Mouse (Mus musculus): Measurements from ENCODE around the gene Pdrg1. TPM values are rescaled to one million over a fixed set of nuclear protein-coding genes. Genes with fewer than 3 reads are reported as not detected.

Pdrg1 gene
- polyA plus RNA-seq, 1 experiment = 80.7 TPM

DNA sequence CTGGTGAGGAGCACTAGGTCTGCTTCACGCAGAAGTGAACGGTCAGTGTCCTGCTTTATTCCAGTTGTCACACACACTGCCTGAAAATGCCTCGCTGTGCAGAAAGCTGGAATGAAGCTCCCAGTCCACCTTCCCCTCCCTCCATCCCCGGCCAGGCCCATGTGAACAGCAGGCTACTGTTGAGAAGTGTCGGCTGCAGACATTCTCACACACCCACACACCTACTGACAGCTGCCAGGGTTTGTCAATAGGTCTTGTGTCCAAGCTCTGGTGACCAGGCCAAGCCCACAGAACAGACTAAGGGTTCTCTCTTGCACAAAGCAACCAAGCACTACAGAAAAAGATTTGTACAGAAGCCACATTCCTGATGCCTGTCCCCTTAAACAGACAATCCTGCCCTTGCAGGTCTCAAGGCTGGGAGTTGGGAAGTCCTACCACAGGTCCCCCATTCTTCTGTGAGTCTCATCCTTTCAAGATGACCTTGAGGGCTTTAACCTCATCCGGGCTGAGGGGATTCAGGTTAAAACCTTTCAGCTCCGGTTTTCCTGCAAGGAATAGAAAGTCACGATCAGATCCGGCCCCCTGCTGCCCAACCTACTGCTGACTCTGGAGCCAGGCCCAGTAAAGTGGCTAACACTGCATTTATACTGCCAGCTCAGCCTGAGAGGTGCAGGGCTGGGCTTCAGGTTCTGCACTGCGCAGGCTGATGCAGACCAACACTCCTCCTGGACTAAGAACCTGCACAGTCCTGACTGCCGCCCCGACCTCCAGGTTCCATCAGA, 5.8 kb downstream of the Pdrg1 start:
- TF ChIP-seq GATA1 (IDR thresholded peaks at IDR 0.05; ENCODE audit: low read length) = no peak

DNA sequence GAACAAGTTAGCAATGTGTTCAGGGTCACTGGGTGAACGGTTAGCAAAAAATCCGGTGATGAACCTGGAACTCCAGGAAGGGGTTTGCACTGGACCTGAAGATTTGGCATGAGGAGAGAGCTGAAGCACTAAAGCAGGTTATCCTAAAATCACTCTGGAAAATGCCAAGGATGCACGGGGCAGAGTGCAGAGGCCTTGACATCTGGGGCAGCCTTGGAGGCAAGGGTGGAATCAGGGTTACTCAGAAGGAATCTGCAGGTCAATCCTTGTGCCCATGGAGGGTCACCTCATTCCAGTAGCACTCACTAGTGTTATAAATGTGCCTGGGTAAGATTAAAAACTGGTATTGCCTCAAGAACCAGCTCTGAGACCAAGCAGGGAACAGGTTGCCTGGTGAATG, 9.2 kb downstream of the Pdrg1 start:
- TF ChIP-seq GATA1 (IDR thresholded peaks at IDR 0.05; ENCODE audit: low read length) = no peak

DNA sequence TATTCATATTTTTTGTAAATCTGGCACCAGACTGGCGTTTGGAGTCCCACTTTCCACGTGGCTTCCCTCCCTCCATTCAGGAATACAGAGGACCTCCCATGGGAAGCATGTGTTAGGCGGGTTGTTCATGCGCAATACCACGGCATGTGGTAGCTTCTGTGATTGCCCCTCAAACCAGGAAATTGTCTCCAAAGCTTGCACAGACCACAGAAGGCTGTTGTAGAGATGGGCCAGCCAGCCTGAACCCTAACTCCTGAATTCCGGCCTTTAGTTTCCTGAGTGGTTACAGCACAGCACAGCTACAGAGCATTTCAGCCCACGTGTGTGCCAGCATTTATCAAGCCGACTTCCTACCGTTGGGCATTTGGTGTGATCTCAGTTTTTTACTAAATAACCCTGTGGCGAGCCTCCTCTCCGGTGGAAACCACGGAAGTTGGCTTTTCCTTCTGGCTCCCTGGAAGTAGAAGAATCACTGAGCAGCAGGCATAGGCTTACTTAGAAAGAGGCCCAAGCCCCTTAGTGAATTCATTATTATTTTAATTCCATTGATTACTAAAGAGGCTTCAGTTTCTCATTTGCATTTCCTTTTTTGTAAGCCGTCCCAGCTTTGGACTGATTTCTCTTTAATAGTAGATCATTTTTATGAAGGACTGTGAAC, 11.4 kb downstream of the Pdrg1 start:
- no peak for TF ChIP-seq GATA1 (IDR thresholded peaks at IDR 0.05; ENCODE audit: low read length)

DNA sequence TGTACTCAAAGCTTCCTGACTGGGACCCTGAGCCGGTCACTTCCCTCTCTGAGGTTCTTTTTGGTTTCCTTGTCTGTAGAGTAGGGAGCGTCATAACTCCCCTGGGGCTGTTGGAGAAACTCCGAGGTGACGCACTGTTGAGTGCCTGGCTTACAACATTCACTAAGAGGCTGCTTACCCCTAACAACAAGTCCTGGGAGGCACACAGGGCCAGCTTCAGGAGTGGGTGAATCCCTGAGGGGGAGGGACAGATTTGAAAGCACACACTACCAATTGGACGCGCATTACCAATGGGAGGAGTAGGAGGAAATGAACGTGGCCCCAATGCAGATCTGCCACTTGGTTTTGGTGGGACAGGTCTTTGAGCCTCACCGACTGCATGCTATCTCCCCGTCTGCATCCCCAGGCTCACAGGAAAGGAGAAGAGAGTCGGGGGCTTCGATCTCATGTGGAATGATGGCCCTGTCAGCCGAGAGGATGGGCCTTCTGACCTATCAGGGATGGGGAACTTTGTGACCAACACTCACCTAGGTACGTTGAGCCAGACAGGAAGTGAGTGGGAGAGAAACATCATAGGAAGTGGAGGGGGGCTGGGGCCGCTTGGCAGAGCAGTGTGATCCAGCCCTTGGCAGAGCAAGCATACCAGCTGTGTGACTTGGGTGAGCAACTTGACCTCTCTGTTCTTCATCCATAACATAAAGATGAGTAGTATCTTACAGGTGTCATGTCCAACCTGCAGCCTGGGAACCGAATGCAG, 12.6 kb downstream of the Pdrg1 start:
- no peak for TF ChIP-seq GATA1 (IDR thresholded peaks at IDR 0.05; ENCODE audit: low read length)

DNA sequence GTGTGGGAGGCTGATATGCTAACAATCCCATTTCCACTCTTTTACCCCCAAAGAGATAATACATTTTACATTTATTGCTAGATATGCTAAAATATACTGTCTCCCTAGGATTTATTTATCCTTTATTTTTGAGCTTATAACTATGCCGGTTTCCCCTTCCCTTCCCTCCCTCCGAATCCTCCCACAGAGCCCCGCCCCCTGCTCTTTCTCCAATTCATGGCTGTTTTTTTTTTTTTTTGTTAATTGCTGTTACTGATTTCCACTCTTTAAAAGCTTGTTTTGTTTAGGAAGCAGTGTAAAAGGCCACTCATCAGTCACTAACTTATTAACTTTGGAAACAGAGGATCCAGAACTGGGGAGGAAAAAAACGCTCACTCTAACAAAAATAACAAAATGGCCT, 18.2 kb downstream of the Pdrg1 start:
- no peak for TF ChIP-seq GATA1 (IDR thresholded peaks at IDR 0.05; ENCODE audit: low read length)

DNA sequence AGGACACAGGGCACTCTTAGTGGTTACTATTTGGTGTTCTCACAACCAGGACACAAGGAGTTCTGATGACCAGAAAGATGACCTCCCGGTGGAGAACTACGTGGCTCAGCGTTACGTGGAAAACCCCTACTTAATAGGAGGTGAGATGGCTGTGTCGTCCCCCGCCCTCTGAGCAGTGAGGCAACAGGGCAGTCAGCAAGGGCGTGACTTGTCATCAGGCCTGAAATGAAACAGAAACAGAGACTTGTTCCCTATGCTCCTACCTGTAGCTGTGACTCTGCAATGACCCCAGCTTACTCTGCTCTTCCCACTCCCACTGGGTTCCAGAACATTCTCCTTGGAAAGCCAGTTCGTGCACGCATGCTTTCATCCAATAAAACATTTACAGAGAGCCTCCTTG, 23.7 kb downstream of the Pdrg1 start:
- TF ChIP-seq GATA1 (IDR thresholded peaks at IDR 0.05; ENCODE audit: low read length) = no peak

DNA sequence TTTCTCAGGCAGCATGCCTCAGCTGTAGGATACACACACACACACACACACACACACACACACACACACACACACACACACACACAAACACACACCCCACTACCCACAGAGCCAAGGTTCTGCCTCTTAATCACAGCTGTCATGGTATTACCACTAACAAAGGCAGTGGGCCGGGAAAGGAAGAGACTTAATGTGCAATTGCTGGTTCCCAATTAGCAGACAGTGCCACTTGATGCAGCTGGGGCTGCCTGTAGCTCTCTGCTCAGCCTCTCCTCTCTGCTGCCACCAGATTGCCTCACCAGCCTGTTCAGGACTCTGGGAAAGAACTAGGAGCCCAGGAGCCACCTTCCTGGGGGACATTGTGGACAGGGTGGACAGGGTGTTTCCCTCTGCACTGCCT, 29.6 kb downstream of the Pdrg1 start:
- TF ChIP-seq GATA1 (IDR thresholded peaks at IDR 0.05; ENCODE audit: low read length) = no peak

DNA sequence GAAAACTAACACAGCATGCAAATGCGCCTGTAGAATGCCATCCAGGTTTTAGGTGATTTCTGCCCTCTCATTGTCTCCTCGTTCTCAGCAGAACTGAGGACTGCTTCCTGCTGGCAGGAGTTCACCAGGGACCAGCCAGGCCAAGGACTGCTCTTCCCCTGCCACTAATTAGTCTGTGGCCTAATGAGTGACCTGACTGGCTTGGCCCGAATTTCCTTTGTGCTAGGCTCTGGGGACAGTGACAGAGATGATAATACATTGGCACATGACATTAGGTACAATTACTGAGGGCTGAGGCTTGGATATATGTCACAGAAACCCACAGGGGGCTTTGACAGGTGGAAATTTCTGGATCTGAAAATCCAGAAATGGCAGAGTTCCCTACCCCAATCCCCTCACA, 38.2 kb downstream of the Pdrg1 start:
- no peak for TF ChIP-seq GATA1 (IDR thresholded peaks at IDR 0.05; ENCODE audit: low read length)

DNA sequence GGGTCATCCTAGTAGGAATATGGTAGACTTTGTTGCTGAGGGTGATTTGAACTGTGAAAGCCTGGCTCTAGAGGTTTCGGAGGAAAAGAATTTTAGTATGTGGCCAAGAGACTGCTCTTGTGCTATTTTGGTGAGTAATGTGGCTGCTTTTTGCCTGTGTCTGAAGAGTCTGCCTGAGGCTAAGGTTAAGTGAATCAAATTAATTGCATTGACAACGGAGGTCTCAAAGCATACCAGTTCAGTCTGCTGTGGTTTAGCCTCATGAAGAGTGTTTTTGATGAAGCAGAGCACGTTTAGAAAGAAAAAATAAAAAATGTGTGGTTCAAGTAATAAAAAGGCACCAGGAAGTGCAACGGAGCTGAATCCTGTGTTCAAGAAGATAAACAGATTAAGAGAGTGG, 49.7 kb downstream of the Pdrg1 start:
- TF ChIP-seq GATA1 (IDR thresholded peaks at IDR 0.05; ENCODE audit: low read length) = no peak

DNA sequence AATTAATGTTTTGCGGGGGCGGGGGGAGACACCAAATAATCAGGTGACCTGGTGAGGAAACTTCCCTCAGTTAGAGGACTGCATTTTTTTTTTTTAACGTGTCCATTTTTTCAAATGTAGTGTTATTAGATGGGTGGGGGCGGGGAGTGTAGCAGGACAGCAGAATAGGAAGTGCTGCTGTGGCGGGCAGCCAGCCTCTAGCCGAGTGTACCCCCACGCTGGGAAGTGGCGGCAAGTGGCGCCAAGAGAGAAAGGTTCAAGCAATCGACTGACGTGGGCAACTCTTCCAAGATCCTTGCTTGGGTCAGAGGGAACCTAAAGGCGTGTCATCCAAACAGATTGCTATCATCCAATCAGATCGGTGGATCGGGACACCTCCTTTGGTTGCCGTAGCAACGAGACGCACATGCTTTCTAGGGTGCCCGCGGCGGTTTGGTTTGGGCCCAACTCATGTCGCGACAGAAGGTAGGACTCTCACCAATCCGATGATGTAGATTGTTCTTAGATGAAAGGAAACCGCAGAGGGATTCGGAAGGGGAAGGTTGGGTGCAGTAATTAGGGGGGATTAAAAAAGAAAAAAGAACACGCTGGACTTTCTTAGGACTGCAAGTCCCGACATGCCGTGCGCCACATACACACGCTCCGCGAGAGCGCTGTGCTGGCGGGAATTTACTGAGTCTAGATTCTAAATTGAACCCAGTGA, 53.0 kb downstream of the Pdrg1 start, which contains the start of gene Ttll9:
Gene Ttll9, plus strand, starts transcription at position 395 of the 703 bp plus-strand sequence.
- no peak for TF ChIP-seq GATA1 (IDR thresholded peaks at IDR 0.05; ENCODE audit: low read length)

Other genes with a start within 250 kb of the Pdrg1 start
- 53.0 and 76.9 TPM in 2 replicates for gene Bcl2l1, start 183.7 kb downstream of the Pdrg1 start, polyA plus RNA-seq (2012)
- 11.1 and 18.9 TPM in 2 replicates for gene Tpx2, start 167.5 kb downstream of the Pdrg1 start, polyA plus RNA-seq (2012)
- not detected in 2 replicates for gene Mylk2, start 104.1 kb downstream of the Pdrg1 start, polyA plus RNA-seq (2012)
- gene Foxs1, start 82.2 kb downstream of the Pdrg1 start, polyA plus RNA-seq (2012) = not detected in 2 replicates
- gene Dusp15, start 63.7 kb downstream of the Pdrg1 start, polyA plus RNA-seq (2012) = not detected in 2 replicates
- gene Ttll9, start 52.9 kb downstream of the Pdrg1 start, polyA plus RNA-seq (2012) = not detected in 2 replicates
- gene Xkr7, start 16.4 kb upstream of the Pdrg1 start, polyA plus RNA-seq (2012) = not detected in 2 replicates
- not detected in 2 replicates for gene Ccm2l, start 50.5 kb upstream of the Pdrg1 start, polyA plus RNA-seq (2012)
- gene Hck, start 93.0 kb upstream of the Pdrg1 start, polyA plus RNA-seq (2012) = not detected in 2 replicates
- gene Tm9sf4, start 145.9 kb upstream of the Pdrg1 start, polyA plus RNA-seq (2012) = 22.0 and 39.4 TPM in 2 replicates
- gene Tspyl3, start 210.0 kb upstream of the Pdrg1 start, polyA plus RNA-seq (2012) = 0.51 and 0.59 TPM in 2 replicates
- 25.6 and 35.2 TPM in 2 replicates for gene Plagl2, start 226.0 kb upstream of the Pdrg1 start, polyA plus RNA-seq (2012)
- gene Pofut1, start 226.1 kb upstream of the Pdrg1 start, polyA plus RNA-seq (2012) = 10.2 and 11.8 TPM in 2 replicates